Mouse (Mus musculus): ENCODE measurements around the gene Hck.

Gene Hck

DNA sequence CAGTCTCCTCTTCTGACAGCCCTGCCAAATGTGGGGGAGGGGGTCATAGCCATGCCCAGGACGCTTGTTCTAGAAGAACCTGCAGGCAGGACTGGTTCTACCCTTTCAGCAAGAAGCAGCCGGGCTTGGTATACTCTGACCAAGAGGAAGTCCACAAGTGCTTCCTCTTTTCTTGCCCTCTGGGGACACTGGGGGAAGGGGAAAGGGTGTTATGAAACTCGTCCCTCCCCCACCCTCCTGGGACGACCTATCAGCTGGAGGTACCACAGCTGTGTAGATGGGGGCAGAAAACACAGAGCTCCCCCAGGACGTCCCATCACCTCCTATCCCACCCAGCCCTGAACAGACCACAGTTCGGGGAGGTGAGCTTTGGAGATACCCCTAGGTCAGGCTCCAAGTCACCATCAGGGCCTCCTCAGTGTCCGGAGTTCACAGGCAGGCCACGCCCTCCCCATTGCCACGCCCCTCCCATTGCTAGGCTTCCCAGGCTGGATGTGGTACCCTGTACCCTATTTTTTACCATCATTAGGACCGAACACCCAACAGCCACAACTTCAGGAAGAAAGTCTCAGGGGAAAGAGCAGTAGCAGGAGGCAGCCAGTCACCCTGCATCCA is 17.6 kb upstream of the Hck start:
- peak; percentile 20 for DNase-seq (ENCODE audit: low read depth, low spot score)

DNA sequence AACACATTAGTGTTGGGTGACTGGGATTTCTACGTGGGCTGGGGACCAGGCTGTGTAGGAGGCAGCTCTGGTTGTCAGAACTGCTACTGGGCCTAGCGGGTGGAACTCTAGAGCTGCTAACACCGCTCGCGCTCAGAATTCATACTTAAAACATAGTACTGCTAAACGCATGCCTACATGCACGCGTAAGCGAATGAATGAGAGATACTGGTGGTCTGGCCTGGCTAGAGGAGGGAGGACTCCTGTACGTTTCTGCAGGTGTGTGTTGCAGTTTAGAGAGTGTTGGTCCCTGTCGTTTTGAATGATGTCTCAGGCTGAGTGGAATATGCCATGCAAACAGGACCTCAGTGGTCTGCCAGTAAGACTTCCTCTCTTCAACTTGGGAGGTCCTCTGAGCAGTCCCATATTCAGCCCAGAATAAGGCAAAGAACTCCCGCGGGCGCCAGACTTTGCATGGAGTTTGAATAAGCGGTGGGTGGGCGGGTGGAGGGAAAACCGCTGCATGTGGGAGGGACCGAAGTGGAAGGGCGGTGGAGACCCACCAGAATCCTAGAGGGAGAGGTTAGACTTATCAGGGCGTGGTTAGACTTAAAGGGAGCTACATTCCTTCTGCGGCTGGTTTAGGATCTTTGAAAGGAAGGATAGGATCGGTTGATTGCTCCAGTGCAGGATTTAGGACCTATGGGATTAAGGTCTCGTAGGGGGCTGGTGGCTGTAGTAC is 1.1 kb upstream of the Hck start:
- peak; percentile 98 for DNase-seq (ENCODE audit: low read depth, low spot score)

DNA sequence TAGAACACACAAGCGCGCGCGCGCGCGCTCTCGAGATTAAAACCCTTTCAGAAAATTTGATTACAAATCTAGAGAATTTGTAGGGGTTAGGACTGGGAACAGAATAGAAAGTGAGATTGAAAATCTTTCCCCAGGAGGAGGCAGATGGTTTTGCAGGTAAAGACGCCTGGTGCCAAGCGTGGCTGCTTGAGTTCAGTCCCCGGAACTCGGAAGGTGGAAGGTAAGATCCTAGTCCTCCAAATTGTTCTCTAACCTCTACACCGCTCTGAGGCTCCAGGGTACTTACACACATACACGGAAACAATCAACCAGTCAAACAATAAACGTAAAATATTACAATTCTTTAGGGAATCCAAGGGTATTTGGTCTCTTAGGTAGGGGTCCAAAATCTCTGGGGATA is 466 bp upstream of the Hck start:
- DNase-seq (ENCODE audit: low read depth, low spot score), result no peak

DNA sequence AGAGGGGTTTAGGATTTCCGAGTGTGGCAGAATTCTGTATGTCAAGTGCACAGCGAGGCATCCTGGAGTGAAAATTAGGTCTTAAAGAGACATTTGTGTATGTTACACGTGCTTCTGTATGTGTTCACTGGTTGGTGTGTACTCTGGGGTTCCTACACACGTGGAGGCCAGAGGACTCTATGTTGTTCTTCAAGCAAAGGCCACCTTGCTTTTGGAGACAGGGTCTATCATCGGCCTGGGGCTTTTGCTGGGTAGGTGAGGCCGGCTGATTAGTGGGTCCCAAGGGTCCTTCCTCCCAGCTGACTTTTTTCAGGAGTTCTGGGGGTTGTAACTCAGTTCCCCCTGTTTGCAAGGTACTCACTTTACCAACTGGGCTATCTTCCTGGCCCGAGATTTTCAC is 1.3 kb downstream of the Hck start:
- no peak for DNase-seq (ENCODE audit: low read depth, low spot score)

DNA sequence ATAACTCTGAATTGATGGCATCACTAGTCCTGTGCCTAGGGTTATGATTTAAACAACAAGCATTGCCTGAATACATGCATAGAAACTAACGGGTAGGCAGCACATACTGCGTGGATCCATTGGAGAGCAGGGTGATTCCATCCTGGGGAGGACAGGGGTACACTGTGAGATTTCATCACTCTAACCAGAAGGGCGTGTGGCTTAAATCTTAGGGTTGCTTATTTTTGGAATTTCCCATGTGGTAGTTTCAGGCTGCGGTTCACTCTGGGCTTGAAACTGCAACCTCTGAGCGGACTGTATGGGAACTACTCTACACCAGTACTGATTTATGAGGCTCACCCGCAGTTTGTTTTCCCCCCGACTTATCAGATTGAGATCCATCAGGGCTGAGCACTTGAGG is 3.0 kb downstream of the Hck start:
- DNase-seq (ENCODE audit: low read depth, low spot score), result no peak

DNA sequence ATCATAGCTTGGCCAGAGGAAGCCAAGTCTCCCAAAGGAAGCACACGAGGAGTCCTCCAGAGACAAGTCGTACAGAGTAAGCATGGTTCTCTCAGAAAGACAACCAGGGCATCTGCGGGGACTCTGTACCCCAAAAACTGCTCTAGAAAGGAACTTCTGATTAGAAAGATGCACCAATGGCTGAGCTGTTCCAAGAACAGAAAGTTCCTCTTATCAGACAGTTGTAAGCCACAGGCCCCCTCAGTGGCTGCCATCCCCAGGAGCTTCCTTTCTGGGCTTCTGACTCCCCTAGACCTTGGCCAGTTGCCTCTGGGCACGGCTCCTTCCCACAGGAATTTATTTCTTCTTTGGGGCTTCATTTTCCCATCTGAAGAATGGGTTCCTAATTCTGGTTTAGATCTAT is 7.4 kb downstream of the Hck start:
- DNase-seq (ENCODE audit: low read depth, low spot score), result no peak

DNA sequence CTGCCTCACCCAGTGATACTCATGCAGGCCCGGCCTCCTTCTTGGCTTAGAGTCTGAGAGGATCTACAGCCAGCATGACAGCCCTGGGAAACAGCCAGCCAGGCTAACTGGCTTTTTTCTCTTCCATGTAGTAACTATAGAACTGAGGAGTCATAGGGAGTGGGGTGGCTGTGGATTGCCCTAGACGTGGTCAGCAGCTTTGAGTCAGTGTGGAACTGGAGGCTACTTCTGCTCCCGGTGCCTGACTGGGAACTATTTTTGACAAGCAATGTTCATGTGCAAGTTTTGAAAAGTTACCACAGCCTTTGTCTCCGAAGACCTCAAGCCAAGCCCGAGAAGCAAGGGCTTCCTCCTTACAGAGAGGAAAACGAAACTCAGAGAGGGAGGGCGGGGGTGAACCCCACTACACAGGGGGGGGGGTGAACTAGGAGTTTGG is 8.8 kb downstream of the Hck start:
- DNase-seq (ENCODE audit: low read depth, low spot score), result no peak

DNA sequence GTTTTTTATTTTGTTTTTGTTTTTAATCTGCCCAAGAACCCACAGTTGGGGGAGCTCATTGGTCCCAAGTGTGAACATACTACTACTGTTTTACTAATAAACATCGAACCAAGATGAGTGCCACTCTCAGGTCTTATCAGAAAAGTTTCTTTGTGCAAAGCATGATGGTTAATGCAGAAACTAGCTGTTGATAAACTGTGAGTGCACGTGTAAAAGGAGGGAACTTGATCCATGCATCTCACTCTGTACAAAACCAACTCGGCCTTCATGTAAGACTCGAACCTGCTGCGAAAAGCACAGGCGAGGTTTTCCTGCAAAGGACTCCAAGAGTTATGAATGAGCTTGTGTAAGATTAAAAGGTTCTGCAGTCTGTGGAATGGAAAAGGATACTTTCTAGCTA is 11.2 kb downstream of the Hck start:
- DNase-seq (ENCODE audit: low read depth, low spot score), result no peak

DNA sequence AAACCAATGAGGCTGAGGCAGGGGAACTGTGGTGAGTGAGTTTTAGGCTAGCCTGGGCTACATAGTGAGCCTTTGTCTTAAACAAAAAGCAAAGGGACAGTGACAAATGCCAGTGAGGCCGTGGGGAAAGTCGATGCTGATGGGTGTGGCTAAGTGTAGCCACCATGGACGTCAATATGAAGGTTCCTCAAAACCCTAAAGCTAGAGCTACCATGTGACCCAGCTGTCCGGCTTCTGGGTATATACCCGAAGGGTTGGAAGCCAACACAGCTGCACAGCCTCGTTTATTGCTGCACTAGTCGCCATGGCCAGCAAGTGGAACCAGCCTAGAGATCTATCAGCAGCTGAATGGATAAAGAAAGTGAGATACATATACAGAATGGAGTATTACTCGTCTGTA is 11.9 kb downstream of the Hck start:
- no peak for DNase-seq (ENCODE audit: low read depth, low spot score)

DNA sequence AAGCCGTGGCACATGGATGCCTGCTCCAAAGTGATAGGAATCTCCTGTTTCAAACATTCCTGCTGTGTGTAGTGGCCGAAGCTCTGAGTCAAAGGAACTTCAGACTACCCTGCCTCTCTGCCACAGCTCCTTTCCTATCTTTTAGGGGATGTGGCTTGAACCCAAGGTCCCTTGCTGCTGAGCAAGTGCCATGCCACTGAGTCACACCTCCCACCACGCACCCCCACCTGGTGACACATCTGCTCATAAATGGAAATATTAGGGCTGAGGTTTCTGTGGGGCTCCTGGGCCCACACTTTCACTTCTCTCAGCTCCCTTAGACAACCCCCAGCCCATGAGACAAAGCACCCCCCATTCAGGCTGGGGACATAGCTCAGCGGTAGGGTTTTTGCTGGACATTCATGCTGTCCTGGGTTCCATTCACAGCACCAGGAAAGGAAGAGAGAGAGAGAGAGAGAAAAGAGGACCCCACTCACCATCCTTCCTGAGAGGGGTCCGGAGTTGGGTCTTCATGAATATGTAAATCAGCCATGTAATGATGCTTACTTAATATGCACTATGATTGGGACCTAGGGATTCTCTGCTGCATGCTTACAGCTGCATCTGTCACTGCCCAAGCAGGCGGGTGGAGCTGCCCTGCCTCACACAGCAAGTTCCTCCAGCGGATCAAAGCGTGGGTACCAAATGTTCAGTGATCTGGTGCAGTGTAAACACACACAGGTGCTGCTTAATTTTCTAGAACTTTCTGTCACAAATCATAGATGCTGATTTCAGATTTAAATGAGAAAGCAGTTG is 13.8 kb downstream of the Hck start:
- no peak for DNase-seq (ENCODE audit: low read depth, low spot score)

DNA sequence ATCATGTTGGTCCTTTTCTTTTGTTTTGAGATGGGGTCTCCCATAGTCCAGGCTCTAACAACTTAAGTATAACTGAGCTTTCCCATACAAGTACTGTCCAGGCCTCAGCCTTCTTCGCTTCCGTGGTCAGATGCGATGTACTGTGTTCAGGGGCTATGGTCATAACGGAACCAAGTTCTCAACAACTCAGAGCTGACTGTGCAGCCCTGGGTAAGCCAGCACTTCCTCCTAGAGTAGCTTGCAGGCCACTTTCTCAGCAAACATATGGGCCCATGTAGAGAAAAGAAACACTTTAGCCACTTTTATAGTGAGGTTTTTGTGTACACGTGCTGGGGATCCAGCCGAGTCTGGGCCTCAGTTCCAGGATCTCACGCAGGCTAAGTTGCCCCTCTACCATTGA is 14.4 kb downstream of the Hck start:
- DNase-seq (ENCODE audit: low read depth, low spot score), result no peak

DNA sequence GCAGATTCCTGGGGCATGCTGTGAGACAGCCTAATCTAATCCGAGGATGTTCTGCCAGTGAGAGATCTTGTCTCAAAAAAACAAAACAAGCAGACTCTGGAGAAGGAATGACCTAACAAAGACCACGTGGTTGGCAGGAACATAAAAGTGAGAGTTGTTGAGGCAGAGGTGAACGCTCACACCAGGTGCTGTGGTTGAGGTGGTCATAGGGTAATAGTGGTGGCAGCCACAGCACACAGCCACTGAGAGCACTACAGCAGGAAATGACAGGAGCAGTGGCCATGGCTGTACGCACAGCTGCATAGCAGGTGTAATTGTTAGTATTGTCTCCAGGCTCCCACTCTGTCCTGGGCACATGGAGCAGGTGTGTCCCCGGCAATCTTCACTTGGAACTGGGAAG is 17.6 kb downstream of the Hck start:
- no peak for DNase-seq (ENCODE audit: low read depth, low spot score)

DNA sequence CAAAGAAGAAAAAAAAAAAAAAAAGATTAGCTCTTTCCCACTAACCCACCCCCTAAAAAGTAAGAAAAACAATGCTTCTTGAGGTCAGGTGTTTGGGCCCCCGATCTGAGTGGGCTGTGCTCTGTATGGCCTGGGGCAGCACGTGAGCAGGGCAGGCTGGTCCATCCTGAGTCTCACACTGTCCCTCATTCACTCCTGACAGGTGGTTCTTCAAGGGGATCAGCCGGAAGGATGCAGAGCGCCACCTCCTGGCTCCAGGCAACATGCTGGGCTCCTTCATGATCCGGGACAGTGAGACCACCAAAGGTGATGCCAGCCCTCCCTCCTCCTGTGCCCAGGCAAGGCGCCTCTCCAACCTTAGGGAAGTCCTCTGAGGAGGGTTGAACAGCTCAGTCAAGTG is 22.8 kb downstream of the Hck start:
- peak; percentile 39 for DNase-seq (ENCODE audit: low read depth, low spot score)

DNA sequence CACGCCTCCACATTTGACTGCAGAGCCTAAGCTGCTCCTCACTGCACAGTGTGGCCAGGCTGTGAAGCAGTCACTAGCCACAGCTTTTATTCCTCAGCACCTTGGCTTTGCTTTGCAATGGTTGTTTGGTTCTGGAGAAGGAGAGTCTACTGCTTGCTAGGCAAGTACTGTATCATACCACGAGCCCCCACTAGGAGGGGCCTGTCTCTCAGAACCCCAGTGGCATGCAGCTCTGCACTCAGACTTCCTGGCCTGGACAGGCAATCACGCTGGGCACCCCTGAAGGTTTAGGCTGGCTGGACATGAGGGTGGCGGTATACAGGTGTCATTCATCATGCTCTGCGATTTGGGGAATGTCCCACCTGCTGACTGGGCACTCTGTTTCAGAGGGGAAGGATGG is 26.0 kb downstream of the Hck start:
- peak; percentile 42 for DNase-seq (ENCODE audit: low read depth, low spot score)

DNA sequence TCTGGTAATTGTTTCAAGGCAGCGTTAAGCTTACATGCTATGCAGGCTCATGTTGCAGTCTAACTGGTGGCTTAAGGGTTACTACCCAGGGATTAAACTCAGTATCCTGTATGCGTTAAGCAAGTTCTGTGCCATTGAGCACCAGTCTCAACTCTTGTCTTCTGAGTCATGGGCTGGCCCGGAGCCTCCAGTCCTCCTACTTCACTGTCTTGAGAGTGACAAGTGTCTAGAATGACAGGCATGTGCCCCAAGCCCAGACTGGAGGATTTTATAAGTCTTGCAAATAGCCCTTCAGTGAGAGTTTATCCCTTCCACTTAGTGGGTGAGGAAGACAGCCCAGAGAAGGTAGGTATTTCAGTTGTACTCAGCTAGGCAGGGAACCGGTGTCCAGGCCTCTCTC is 27.9 kb downstream of the Hck start:
- DNase-seq (ENCODE audit: low read depth, low spot score), result no peak

DNA sequence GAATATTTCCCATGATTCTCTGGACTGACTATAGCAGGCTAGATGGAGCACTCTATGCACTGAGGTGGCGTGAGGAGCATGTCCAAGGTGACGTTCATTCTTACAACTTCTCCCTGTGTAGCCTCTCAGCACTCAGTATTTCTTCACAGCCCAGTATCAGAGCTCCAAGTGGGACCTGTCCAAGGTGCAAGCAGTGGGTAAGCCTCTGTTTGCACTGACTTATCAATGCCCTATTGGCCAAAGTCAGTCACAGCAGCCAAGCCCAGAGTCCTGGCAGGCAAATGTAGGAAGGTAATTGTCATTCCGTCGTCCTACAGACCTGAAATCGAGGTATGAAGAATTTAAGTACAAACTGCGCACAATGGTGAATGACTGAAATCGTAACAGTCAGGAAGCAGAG is 30.9 kb downstream of the Hck start:
- DNase-seq (ENCODE audit: low read depth, low spot score), result peak; percentile 39

DNA sequence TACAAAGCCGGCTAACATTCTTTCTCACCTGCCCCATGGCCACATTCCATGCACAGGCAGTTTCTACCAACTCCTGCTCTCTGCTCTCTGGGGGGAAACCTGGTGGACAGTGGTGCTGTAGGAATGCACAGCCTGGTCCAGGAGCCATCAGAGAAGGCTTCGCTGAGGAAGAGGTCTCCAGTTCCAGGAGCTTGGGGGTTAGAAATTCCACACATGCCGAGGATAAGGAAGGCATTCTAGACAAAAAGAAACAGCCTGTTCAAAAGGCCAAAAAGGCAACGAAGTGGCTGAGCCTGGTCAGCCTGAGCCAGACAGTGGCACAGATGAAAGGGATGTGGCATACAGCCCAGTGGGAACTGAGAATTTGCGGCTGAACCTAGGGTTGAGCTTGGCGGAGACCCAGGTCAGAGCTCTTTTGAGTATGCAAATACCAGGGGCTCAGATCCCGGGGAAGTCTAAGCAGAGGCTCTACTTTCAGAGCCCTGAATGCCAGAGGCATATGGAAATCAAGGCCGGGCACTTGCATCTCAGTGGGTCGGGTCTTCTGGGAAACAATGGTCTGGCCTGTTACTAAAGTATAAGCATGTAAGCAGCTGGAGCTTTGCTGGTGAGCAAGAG is 31.8 kb downstream of the Hck start:
- DNase-seq (ENCODE audit: low read depth, low spot score), result peak; percentile 68

DNA sequence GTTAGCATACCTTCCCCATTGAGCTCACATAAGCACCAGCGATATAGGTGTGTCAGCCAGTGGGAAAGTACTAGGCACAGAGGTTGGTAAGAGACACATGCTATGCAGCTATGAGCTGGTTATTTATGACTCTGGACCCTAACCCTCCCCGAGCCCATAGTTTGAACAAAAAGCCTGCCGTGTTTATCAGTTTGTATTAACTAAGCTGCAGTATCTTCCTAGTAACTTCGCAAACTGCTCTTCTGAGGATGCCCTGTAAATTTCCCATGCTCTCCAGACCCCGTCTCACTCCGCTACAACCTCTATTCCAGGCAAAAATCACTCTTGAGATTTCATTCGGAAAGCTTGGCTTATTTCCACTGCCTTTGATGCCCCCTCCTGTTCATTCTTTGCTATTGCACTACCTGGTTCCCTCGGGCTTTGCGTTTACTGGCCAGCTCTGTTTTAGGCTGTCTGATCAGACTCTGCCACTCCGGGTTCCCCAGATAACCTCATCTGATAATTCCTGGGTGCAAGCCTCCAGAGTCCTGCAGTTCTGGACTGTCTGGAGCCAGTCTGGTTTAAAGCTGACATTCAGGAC is 34.4 kb downstream of the Hck start:
- DNase-seq (ENCODE audit: low read depth, low spot score), result peak; percentile 64

DNA sequence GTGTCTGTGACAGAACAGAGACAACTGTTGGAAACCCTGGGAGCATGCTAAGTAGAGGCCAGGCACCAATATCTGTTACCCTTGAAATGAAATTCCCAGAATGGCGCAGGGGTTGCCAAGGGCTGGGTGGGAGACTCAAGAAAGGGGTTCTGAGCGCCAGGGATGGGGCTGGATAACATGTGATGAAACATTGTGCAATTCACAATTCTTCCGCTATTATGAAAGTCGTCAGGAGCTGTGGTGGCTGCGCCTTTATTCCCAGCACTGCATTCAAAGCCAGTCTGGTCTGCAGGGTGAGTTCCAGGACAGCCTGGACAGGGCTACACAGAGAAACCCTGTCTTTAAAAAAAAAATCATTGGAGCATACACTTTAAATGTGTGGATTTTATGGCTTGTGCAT is 37.1 kb downstream of the Hck start:
- no peak for DNase-seq (ENCODE audit: low read depth, low spot score)

DNA sequence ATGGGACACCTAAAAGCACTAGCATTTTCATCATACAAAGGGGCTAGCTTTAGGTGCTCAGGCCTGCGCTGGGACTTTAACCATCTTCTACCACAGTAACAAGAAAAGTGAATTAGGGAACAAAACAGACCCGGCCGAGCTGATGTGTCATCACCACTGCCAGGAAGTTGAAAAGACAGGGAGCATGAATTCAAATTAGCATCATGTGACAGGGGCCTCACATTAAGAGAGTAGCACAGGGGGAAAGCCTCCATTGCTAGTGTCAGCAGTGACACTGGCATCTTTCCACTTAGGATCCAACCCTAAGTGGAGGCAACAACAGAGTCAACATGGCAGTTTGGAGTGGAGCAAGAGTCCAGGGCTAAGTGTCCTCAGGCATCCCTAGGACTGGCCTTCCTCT is 39.0 kb downstream of the Hck start:
- no peak for DNase-seq (ENCODE audit: low read depth, low spot score)

DNA sequence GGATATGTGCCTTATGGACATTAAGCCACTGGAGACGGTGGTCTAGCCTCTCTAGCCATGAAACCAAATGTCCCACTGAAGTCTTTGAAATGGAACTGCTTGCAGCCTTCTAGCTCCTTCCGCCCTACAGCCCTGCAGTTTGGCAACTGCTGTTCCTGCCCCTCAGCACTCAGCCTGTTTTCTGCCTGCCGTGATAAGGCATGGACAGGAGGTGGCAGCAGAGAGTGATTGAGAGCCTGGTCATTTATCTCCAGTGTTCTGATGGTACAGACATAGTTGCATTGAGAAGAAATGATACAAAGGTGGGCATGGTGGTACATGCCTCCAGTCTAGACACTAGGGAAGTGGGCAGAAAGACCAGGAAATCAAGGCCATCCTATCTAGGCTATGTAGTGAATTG is 39.4 kb downstream of the Hck start:
- DNase-seq (ENCODE audit: low read depth, low spot score), result peak; percentile 75

DNA sequence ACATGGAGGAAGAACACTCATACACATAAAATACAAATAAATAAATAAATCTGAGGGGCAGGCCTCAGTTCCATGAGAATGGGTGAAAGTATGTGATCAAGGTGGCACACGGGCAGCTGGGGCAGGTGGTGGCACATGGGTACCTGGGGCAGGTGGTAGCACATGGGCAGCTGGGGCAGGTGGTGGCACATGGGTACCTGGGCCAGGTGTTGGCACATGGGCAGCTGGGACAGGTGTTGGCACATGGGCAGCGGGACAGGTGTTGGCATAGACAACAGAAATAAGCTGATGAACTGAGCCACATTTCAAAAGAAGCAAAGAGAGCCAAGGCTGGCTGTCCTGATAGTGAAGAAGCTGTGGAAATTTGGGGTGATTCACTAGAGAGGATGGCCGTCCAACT is 41.5 kb downstream of the Hck start:
- DNase-seq (ENCODE audit: low read depth, low spot score), result no peak

Measured in ZHBTc4 (cell line).